Mouse (Mus musculus) bone marrow macrophage, adult 2 months (primary cell): ENCODE measurements around the gene Bach2.

ENCODE experiments used
- CTCF ChIP-seq: IDR thresholded peaks from 2 replicates; pipeline ENCODE4 v1.5.1; 2012; ENCODE audit warnings: low read depth, mild to moderate bottlenecking, low read length, moderate library complexity
- POLR2A ChIP-seq: IDR thresholded peaks from 2 replicates; pipeline ENCODE4 v1.6.1; 2012; ENCODE audit warnings: mild to moderate bottlenecking, low read depth, low read length, borderline replicate concordance

GRCm38 (mm10) chr4:32303076-32303475, 64.5 kb downstream of the Bach2 start:
- TF ChIP-seq CTCF (no peak), POLR2A (no peak)
